Mouse (Mus musculus) mouse trophoblast stem cell (cell line): ENCODE results near the gene Cfap61.

ENCODE experiments used
- in situ Hi-C, 2 experiments: fragments of 300-500 bp; cut with MseI, MboI; formaldehyde crosslinking; loops; 2 replicates in 1 of 2; 3 replicates in 1 of 2; pipeline ENCODE4 v1.15.1; 2025

The Cfap61 gene

GRCm38 (mm10) chr2:146220591-146221075, 286.0 kb downstream of the Cfap61 start:
- in situ Hi-C loops = no loop called here

DNA sequence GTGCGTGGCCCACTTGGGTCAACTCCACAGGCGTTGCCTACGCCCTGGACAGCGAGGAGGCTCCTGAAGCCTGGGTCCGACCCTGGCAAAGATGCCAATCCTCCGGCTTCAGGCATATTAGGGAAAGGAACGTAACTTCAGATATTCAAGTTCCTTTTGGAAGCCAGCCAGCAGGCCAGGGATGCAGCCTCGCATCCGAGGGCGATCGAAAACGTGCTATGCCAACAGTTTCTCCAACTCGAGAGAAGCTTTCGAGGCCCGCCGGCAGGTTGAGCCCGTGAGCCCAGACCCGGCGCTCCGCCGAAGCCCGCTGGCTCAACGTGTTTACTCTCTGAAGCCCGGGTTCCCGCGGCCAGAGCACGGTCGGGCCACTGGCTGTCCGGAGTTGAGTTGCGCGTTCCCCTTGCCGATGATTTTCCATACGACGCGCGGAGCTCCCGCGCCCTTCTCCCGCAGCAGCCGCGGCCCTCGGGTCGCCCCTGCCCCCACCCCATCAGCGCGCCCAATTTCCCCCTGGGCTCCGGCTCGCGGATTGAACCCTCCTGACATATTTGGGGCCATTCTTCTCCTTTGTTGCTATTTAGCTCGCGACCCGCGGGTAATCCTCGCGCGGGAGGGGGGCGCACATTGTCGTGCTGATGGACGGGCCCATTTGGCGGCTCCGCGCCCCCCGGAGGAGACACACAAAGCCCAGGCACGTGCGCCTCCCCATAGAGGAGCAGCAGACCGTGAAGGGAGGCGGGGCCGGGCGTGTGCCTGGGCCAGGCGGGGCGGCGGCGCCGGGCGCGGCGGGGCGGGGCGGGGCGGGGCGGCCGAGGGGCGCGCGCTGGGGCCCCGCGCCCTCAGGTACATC, 286.7 kb downstream of the Cfap61 start, which contains the start of gene Insm1:
Gene Insm1 (plus strand): TSS at position 846 of the 853 bp plus-strand sequence.
- in situ Hi-C loops = no loop called here

DNA sequence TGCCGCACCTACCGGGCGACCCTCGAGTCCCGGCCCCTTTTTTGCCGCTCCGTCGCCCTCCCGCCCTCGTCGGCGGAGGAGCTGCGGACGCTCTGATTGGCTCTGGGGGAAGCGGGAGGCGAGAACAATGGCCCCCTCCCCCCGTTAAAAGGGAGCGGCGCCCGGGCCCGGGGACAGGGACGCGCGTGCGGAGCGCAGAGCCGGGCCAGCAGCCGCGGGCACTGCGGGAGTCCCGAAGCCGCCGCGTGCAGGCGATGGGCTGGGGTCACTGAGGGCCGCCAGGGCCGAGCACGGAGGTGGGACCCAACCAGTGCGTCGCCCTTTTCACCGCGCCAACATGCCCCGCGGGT, 287.3 kb downstream of the Cfap61 start:
- in situ Hi-C loops = no loop called here

GRCm38 (mm10) chr2:146222279-146223175, 287.9 kb downstream of the Cfap61 start:
- in situ Hi-C loops = no loop called here

DNA sequence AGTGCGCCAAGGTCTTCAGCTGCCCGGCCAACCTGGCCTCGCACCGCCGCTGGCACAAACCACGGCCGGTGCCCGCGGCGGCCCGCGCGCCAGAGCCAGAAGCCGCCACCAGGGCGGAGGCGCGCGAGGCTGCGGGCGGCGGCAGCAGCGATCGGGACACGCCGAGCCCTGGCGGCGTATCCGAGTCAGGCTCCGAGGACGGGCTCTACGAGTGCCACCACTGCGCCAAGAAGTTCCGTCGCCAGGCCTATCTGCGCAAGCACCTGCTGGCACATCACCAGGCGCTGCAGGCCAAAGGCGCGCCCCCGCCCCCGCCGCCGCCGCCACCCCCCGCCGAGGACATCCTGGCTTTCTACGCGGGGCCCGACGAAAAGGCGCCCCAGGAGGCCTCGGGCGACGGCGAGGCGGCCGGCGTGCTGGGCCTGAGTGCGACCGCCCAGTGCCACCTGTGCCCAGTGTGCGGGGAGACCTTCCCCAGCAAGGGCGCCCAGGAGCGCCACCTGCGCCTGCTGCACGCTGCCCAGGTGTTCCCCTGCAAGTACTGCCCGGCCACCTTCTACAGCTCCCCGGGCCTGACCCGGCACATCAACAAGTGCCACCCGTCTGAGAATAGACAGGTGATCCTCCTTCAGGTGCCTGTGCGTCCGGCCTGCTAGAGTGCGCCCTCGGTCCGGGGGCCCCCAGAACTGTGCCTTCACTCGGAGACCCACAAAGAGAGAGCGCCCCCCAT, 288.8 kb downstream of the Cfap61 start:
- in situ Hi-C loops = no loop called here

DNA sequence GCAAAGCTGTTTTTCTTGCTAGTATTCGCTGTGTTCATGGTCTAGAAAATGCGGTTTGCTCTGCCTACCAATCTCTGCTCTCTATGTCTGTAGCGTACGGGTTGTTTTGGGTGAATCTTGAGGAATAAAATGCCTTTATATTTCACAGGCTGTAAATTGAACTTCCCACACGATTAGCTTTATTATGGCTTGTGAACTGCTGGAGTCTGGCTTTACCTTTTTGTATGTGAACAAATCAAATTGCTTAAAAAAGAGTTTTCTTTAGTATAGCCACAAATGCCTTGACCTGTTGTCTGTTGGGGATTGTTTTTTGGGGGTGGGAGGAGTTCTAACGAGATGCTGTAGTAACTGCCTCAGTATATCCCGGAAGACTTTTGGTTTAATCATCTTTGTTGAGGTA, 289.6 kb downstream of the Cfap61 start:
- in situ Hi-C loops = no loop called here

GRCm38 (mm10) chr2:146225818-146226217, 291.2 kb downstream of the Cfap61 start:
- in situ Hi-C loops = no loop called here

GRCm38 (mm10) chr2:146226484-146226883, 291.9 kb downstream of the Cfap61 start:
- in situ Hi-C loops = no loop called here

DNA sequence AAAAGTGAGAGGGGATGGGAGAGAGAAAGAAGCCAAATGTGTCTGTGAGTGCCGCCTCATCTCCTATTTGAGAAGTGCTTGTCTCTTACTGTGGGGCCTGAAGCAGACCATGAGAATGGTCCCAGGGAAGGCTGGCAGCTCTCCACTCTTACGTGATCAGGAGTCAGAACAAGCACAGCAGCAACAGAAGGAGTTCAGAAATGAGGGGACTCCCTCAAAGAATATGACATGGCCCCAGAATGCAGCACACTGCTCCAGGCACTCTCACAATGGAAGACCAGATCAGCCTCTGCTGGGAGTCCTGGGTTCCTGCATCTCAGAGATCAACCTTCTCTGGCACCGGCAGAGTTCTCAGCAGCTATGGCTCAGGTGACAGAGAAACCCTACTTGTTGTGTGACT, 293.1 kb downstream of the Cfap61 start:
- in situ Hi-C loops = no loop called here

- in situ Hi-C loops = no loop called here
Observed at GRCm38 (mm10) chr2:146228435-146228834, 293.9 kb downstream of the Cfap61 start.

- in situ Hi-C loops = no loop called here
Observed at GRCm38 (mm10) chr2:146231485-146231884, 296.9 kb downstream of the Cfap61 start.

DNA sequence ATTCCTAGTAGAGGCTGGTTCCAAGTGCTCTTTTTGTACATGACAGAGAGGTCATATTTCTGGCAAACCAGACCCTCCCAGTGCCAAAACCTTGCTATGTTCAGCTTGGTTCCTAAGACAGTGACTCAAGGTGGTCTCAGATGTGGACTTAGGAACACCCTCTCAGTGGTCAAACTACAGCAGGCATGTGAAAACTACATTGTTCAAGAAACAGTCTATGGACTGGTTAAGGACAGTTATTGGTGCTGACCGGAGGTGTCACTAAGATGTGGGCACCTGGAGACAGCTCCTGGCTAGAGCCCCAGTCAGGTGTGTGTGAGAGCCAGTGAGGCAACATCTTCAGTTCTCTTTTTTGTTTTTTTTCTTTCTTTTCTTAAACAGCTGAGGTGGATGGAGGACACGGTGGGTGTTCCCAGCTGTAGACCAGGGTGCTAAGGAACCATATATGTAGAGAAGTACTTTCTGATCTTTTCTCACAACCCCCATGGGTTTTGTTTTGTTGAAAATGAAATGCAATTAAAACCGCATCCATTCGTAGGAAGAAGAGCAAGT, 304.7 kb downstream of the Cfap61 start:
- in situ Hi-C loops = no loop called here

- in situ Hi-C loops = no loop called here
Observed at GRCm38 (mm10) chr2:146244049-146244448, 309.5 kb downstream of the Cfap61 start.

GRCm38 (mm10) chr2:146245401-146245800, 310.8 kb downstream of the Cfap61 start:
- in situ Hi-C loops = no loop called here

DNA sequence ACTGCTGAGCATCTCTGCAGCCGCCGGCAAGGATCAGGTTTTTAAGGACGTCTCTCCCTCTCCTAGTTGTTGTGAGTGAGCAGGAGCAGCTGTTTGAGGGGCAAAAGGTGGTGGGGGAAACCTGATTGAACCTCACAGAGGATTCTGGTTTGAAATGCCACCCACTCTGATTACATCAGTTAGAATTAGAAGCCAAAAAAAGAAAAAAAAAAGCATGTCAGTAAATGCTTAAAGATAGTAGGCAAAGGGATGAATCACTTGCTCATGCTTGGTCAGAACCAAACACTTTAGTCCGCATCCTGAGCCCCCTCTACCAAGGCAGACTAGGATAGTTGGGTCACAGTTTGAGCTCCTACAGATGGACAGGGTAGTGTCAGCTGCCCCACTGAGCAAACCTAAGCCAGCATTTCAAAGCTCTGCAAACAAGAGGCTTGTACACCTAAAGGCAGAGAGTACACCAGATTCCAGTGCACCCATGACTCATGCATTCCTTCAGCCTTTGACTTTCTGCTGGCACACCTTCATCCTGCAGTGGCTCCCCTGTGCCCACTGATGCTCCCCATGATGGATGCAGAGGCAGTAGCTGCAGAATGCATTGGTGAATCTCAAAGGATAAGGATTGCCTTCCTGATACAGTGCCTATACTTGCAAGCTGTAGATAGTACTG, 312.0 kb downstream of the Cfap61 start:
- in situ Hi-C loops = no loop called here

DNA sequence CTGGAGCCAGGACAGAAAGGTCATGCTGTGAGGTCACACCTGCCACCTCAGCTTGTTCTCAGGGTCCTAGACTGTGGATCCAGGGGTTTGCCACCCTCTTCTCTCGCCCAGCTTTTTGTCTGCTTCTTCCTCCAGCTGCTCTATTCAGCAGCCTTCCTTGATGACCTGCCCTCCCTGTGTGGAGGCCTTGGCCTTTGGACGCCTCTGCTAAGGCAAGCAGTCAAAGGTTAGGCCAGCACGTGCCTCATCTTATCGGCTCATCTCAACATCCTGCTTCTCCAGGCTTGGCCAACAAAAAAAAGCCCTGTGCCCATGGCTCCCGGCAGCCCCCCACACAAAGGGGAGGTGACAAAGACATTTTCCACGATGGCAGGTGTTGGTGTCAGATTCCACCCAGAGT, 313.0 kb downstream of the Cfap61 start:
- in situ Hi-C loops = no loop called here

DNA sequence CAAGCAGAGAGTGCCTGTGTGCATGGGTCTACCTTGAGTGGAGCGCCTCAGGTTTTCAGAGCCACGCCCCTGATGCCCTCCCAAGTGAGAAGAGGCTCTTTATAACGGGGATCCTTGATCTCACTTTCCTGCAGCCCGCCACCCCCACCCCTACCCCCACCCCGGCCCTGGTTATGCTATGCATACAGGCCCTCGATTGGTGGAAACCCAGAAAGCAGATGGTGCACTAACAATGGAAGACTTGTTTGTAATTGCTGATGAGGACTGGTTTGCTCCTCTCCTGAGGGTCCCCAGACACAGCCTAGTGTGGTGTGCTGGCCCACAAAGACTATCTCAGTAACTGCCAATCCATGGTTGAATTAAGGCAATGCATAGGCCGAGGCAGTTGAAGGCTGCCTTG, 314.4 kb downstream of the Cfap61 start:
- in situ Hi-C loops = no loop called here

DNA sequence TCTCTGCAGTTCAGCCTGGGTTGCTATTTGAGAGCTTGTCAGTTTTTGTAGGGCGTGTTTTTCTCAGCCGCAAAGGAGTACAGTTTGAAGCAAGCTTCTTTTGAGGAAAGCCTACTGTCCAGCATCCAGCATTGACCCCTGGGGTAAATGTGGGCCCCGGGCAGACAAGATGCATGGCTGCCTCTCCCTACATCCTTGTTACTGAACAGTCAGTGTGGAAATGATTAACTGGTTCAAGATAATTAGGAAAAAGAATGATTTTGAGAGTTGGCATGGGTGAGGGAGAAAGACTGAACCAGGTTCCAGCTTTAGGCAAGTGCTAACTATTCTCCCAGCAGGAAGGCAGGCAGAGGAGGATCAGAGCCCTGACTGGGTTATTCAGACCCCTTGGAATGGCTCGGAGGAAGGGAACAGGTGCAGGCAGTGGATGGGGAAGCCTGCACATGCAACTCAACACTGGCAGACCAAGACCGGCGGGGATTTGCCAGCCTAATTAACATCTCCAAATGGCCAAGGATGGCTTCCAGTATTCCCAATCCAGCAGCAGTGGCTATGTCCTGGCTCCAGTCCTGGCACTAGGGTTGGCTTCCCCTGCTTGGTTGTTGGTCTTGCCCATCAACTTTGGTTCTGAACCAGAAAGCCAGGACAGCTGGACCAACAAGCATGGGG, 315.8 kb downstream of the Cfap61 start:
- in situ Hi-C loops = no loop called here

GRCm38 (mm10) chr2:146254387-146254786, 319.8 kb downstream of the Cfap61 start:
- in situ Hi-C loops = no loop called here

GRCm38 (mm10) chr2:146255636-146256035, 321.1 kb downstream of the Cfap61 start:
- in situ Hi-C loops = no loop called here
